Mouse (Mus musculus): ENCODE measurements at regions not wholly inside any gene's neighbourhood (a gene's known extent, or its start where the extent isn't known, plus 50 kb on each side); places are given as distances from the start of the nearest gene placed in this dataset.

GRCm38 (mm10) chr10:118007846-118008245 is 133.8 kb upstream of the Mdm1 start:
- no peak overlapping the region for H3K27ac ChIP-seq
- intact Hi-C loops (cut with DNase I), result no loop called here
- no peak for TF ChIP-seq CTCF (IDR thresholded peaks at IDR 0.05)

DNA sequence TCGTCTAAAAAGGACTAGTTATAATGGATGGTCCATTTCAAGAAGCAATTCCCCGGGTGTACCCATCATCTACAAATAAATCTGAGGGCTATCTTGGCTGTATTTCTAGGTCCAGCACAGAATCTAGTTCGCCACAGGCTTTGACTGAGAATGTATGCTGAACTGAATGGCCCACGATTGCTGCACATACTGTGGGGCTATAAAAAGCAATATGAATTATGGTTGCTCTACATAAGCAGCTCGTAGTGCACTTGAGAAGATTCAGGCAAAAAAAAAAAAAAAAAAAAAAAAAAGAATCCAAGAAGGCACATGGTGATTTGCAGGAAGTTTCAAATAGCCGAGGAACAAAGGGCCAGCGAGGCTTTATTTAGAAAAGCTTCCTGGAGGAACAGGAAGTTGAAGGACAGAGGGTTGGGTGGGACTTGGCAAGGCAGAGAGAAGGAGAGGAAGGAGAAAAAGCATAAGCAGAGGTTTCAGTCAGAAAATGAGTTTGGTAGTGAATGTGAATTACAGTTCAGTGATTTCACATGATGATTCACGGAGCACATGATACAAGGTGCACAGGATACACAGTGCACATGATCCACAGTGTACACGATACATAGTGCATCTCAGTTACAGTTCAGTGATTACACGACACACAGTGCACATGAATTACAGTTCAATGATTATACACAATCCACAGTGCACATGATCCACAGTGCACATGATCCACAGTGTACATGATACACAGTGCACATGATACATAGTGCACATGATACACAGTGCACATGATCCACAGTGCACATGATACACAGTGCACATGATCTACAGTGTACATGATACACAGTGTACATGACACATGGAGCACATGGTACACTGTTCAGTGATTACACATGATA is 129.7 kb upstream of the Mdm1 start:
- H3K4me3 ChIP-seq, result no peak overlapping the region
- no peak for DNase-seq
- intact Hi-C loops (cut with DNase I), result no loop called here
- TF ChIP-seq CTCF (IDR thresholded peaks at IDR 0.05), result no peak
- peak overlapping the region; percentile 40; the same call in 1 of the 2 replicates for H3K27ac ChIP-seq

More at GRCm38 (mm10) chr10:118007846-118008245, 133.8 kb upstream of the Mdm1 start:
- no peak for DNase-seq
- no peak overlapping the region for H3K4me3 ChIP-seq

GRCm38 (mm10) chr10:118028831-118029230 is 112.8 kb upstream of the Mdm1 start:
- no peak for TF ChIP-seq CTCF (IDR thresholded peaks at IDR 0.05)
- no peak overlapping the region for H3K27ac ChIP-seq
- no peak overlapping the region for H3K4me3 ChIP-seq
- intact Hi-C loops (cut with DNase I), result no loop called here
- DNase-seq, result no peak

GRCm38 (mm10) chr10:118034401-118034800 is 107.2 kb upstream of the Mdm1 start:
- Histone ChIP-seq H3K27ac (no peak overlapping the region), H3K4me3 (no peak overlapping the region)
- TF ChIP-seq CTCF (IDR thresholded peaks at IDR 0.05), result no peak
- intact Hi-C loops (cut with DNase I), result no loop called here
- no peak for DNase-seq

GRCm38 (mm10) chr10:118035035-118035434 is 106.6 kb upstream of the Mdm1 start:
- Histone ChIP-seq H3K27ac (no peak overlapping the region), H3K4me3 (no peak overlapping the region)
- intact Hi-C loops (cut with DNase I), result no loop called here
- DNase-seq, result no peak
- no peak for TF ChIP-seq CTCF (IDR thresholded peaks at IDR 0.05)

DNA sequence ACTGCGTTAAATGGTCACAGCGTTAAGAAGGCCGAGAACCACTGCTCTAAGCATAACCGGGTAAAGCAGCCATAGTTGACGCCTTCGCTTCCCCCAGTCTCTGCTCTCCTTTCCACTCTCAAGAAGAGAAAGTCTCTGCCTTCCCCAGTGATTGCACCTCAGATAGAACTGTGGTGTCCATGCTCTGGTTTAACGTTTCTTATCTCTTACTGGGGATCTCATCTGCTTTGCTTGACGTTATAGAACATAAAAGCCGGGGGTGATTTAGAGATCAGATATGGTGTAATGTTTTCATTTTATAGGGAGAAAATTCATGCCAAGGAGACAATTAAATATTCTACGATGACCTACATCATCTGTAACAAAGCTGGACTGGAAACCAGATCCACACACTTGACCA is 103.1 kb upstream of the Mdm1 start:
- H3K27ac ChIP-seq, result no peak overlapping the region
- TF ChIP-seq CTCF (IDR thresholded peaks at IDR 0.05), result no peak
- intact Hi-C loops (cut with DNase I), result no loop called here
- no peak for DNase-seq
- H3K4me3 ChIP-seq, result no peak overlapping the region

DNA sequence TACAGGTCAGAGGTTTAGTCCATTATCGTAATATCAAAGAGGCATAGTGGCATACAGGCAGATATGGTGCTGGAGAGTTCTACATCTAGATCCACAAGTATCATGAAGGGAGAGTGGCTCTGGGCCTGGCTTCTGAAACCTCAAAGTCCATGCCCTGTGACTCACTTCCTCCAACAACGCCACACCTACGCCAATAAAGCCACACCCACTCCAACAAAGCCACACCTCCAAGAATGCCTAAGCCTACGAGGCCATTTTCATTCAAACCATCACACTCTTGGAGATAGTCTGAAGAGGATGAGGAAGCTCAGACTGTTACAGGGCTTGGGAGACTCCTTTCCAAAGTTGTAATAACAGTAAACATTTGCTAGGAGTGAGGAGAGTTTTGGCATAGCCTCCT is 102.6 kb upstream of the Mdm1 start:
- TF ChIP-seq CTCF (IDR thresholded peaks at IDR 0.05), result no peak
- intact Hi-C loops (cut with DNase I), result no loop called here
- no peak for DNase-seq

GRCm38 (mm10) chr10:118041068-118041467 is 100.5 kb upstream of the Mdm1 start:
- Histone ChIP-seq H3K27ac (no peak overlapping the region), H3K4me3 (no peak overlapping the region)
- no peak for DNase-seq
- intact Hi-C loops (cut with DNase I), result no loop called here
- no peak for TF ChIP-seq CTCF (IDR thresholded peaks at IDR 0.05)

More for the DNA sequence above, 102.6 kb upstream of the Mdm1 start:
- H3K4me3 ChIP-seq, result no peak overlapping the region
- no peak overlapping the region for H3K27ac ChIP-seq

DNA sequence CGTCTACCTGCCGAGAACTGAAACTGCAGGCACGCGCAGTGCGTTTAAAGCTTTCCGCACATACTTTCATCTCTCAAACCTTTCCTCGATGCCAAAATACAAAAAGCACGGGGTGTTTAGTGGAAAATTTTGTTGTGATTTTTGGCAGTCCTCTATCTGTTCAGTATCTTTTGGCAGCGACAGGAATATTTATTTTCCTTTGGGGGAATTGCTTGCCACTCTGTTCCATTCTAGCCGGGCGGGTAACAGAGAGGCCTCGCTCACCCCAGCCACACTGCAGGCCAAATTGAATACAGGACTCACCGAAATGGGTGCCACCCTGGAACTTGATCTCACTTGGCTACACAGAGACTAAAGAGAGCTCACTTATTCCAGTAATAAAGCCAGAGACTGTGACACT is 97.8 kb upstream of the Mdm1 start:
- peak overlapping the region; percentile 54 for H3K27ac ChIP-seq
- DNase-seq, result peak; percentile 32
- intact Hi-C loops (cut with DNase I), result no loop called here

DNA sequence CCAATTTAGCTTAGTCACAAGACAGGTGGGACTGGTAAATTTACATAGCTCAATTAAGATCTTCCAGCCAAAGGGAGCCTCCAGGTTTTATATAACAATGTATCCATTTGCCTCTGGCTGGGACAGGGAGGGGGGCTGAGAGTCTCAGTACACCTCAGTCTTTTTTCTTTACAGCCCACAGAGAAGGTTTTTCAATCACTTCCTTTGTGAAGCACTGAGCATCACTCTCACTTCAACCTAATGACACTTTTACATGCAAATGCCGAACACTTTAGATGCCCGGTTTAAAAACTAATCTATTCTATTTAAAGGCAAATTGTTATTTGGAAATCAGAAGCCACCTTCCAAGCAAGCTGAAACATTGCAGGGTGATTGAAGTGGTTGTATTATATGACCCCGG is 96.8 kb upstream of the Mdm1 start:
- no peak for DNase-seq
- Histone ChIP-seq H3K4me3 (no peak overlapping the region), H3K27ac (no peak overlapping the region)
- intact Hi-C loops (cut with DNase I), result loop anchor here (5.0 kb wide), 1 partner anchor 103 kb away; no protein-coding TSS in a partner anchor
- no peak for TF ChIP-seq CTCF (IDR thresholded peaks at IDR 0.05)

More for the DNA sequence above, 97.8 kb upstream of the Mdm1 start:
- H3K4me3 ChIP-seq, result peak overlapping the region; percentile 37
- no peak for TF ChIP-seq CTCF (IDR thresholded peaks at IDR 0.05)

DNA sequence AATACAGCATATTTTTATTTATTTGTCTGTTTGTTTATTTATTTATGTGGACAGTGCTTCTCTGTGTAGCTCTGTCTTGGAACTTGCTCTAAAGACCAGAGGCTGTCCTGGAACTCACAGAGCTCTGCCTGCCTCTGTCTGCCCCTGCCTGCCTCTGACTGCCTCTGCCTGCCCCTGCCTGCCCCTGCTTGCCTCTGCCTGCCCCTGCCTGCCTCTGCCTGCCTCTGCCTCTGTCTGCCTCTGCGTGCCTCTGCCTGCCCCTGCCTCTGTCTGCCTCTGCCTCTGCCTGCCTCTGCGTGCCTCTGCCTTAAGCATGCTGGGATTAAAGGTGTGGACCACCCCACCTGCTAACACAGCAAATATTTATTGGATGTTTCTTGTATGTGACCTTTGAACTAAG is 96.2 kb upstream of the Mdm1 start:
- H3K4me3 ChIP-seq, result no peak overlapping the region
- intact Hi-C loops (cut with DNase I), result loop anchor here (5.0 kb wide), 1 partner anchor 103 kb away; no protein-coding TSS in a partner anchor
- no peak overlapping the region for H3K27ac ChIP-seq
- no peak for DNase-seq
- no peak for TF ChIP-seq CTCF (IDR thresholded peaks at IDR 0.05)

DNA sequence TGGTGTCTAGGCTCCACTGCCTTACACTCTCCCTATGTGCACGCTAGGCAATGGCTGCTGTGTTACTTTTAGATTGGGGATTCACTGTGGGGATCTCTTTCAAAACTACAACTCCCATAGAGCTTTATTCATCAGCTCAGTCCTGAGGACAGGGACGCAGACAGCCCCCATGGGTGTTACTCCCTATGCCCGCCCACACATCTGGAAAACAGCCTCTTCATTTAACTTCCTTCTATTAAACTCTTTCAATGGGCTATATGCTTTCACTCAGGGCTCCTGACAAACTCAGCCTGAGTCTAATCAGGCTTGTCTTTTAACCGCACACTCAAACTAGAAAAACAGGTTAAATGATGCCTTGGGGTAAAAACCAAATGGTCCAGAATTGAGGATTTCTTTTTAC is 95.3 kb upstream of the Mdm1 start:
- intact Hi-C loops (cut with DNase I), result loop anchor here (5.0 kb wide), 1 partner anchor 104 kb away; no protein-coding TSS in a partner anchor
- DNase-seq, result no peak
- TF ChIP-seq CTCF (IDR thresholded peaks at IDR 0.05), result no peak
- no peak overlapping the region for H3K27ac ChIP-seq
- H3K4me3 ChIP-seq, result no peak overlapping the region

DNA sequence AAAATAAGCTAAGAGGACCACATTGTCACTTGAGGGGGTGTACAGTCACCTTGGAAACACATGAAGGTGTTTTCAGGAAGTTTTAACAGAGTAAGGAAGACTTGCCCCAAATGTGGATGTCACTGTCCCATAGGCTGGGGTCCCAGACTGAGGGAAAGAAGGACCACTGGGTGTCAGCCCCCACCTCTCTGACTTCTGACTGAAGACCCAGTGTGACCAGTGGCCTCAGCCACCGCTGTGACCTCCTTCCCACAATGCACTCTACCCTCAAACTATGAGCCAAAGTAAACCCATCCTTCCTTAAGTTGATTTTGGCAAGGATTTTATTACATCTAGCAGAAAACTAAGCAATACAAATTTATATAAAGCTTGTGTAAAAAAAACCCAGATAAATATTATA is 94.8 kb upstream of the Mdm1 start:
- Histone ChIP-seq H3K27ac (no peak overlapping the region), H3K4me3 (no peak overlapping the region)
- TF ChIP-seq CTCF (IDR thresholded peaks at IDR 0.05), result no peak
- no peak for DNase-seq
- intact Hi-C loops (cut with DNase I), result loop anchor here (5.0 kb wide), 1 partner anchor 105 kb away; no protein-coding TSS in a partner anchor
